Mouse (Mus musculus) liver, embryonic 11.5 days (tissue): ENCODE measurements around the gene Foxe3. TPM values are rescaled to one million over a fixed set of nuclear protein-coding genes. Genes with fewer than 3 reads are reported as not detected.
A peak's percentile ranks its signal among the peaks of the same experiment; 100 is the strongest.

ENCODE experiments used
- ATAC-seq: fragments of 200-750 bp; cut with Nextera tagmentation; replicated peaks from 2 replicates; pipeline ENCODE4 v1.8.0; 2017; ENCODE audit warnings: moderate number of reproducible peaks, mild to moderate bottlenecking, moderate TSS enrichment, moderate library complexity; ENCODE audit not compliant: low FRiP score
- DNase-seq: peaks from one replicate; pipeline ENCODE4 v3.0.0-alpha.2; 2017; ENCODE audit warnings: low spot score
- H3K27ac ChIP-seq: fragments of 300-500 bp; sonication (generic); 2 replicates; pipeline ENCODE4 v1.5.1; 2014; ENCODE audit warnings: mild to moderate bottlenecking, low read depth, low read length, control low read depth
- H3K27me3 ChIP-seq: fragments of 300-500 bp; sonication (generic); replicated peaks from 2 replicates; pipeline ENCODE4 v1.6.1; 2014; ENCODE audit warnings: low read length, mixed read lengths; ENCODE audit not compliant: control insufficient read depth, insufficient read depth
- H3K36me3 ChIP-seq: fragments of 300-500 bp; sonication (generic); 2 replicates; pipeline ENCODE4 v1.6.1; 2014; ENCODE audit warnings: mild to moderate bottlenecking, low read length, moderate library complexity, mixed read lengths; ENCODE audit not compliant: control insufficient read depth, insufficient read depth
- H3K4me1 ChIP-seq: fragments of 300-500 bp; sonication (generic); replicated peaks from 2 replicates; pipeline ENCODE4 v1.6.1; 2014; ENCODE audit warnings: low read length, mixed read lengths; ENCODE audit not compliant: control insufficient read depth, insufficient read depth
- H3K4me2 ChIP-seq: fragments of 300-500 bp; sonication (generic); 2 replicates; pipeline ENCODE4 v1.6.1; 2014; ENCODE audit warnings: mild to moderate bottlenecking, control low read depth, moderate library complexity
- H3K4me3 ChIP-seq: fragments of 300-500 bp; sonication (generic); 2 replicates; pipeline ENCODE4 v1.5.1; 2014; ENCODE audit warnings: low read depth, low read length, control low read depth
- H3K9ac ChIP-seq: fragments of 300-500 bp; sonication (generic); 2 replicates; pipeline ENCODE4 v1.6.1; 2014; ENCODE audit warnings: low read depth, low read length, control low read depth
- H3K9me3 ChIP-seq: fragments of 300-500 bp; sonication (generic); 2 replicates; pipeline ENCODE4 v1.6.1; 2016; ENCODE audit warnings: low read length, inconsistent platforms, mixed read lengths; ENCODE audit not compliant: control insufficient read depth
- WGBS: fragments of 180-500 bp; shearing (Covaris S2); extraction: QIAGEN DNeasy Blood & Tissue Kit; methylation state at CpG from one replicate; pipeline ENCODE4 v1.1.7; 2014; 5-methylcytosine and 5-hydroxymethylcytosine counted together
- polyA plus RNA-seq: library from polyadenylated mRNA; unstranded; fragments of >200 nt; fragmentation: Nextera tagmentation; extraction: Ambion mirVana; gene quantifications from 2 replicates; pipeline ENCODE4 v1.2.1, GENCODE M21; 2014

Foxe3 gene
- polyA plus RNA-seq, 1 experiment from 2014 or later, result not detected

GRCm38 (mm10) chr4:114909602-114910484 is 16.0 kb downstream of the Foxe3 start:
- H3K9me3 ChIP-seq, result no peaks in the 10 kb centered on the region
- peak overlapping the region; percentile 60 for H3K4me3 ChIP-seq
- no peak overlapping the region for H3K27ac ChIP-seq
- no peak for ATAC-seq
- no peaks in the 10 kb centered on the region for H3K36me3 ChIP-seq
- peak overlapping the region; percentile 90 for H3K4me2 ChIP-seq
- WGBS, result 3% methylated on average over 20 of the region's 20 CpGs
- H3K4me1 ChIP-seq, result peaks cover 7% of the 10 kb centered on the region; the same call in 1 of the 2 replicates
- H3K27me3 ChIP-seq, result peaks cover 99% of the 10 kb centered on the region
- no peak for DNase-seq
- H3K9ac ChIP-seq, result peak overlapping the region; percentile 32; the same call in 1 of the 2 replicates

- Histone ChIP-seq H3K9ac (peak within 1 kb of the TSS; percentile 32), H3K27ac (no peak within 1 kb of the TSS), H3K4me3 (peak within 1 kb of the TSS; percentile 60), H3K9me3 (no peaks in the 10 kb centered on the region), H3K27me3 (peaks cover 99% of the 10 kb centered on the region), H3K4me1 (peaks cover 7% of the 10 kb centered on the region; the same call in 1 of the 2 replicates), H3K36me3 (no peaks in the 10 kb centered on the region), H3K4me2 (peak within 1 kb of the TSS; percentile 90)
- DNase-seq (peak; percentile 92), ATAC-seq (peak; percentile 88)
- under 1% methylated on average over 59 of the region's 64 CpGs for WGBS
Measured at GRCm38 (mm10) chr4:114908829-114909601, 16.8 kb downstream of the Foxe3 start, which contains the start of gene Foxd2. Gene Foxd2 (minus strand): TSS chr4:114908873.

GRCm38 (mm10) chr4:114907951-114908828 is 17.6 kb downstream of the Foxe3 start:
- Histone ChIP-seq H3K27ac (no peak overlapping the region), H3K4me2 (peak overlapping the region; percentile 90), H3K27me3 (peaks cover 99% of the 10 kb centered on the region), H3K4me3 (peak overlapping the region; percentile 60), H3K9ac (peak overlapping the region; percentile 32), H3K36me3 (no peaks in the 10 kb centered on the region), H3K9me3 (no peaks in the 10 kb centered on the region), H3K4me1 (peaks cover 7% of the 10 kb centered on the region; the same call in 1 of the 2 replicates)
- peak; percentile 61 for DNase-seq
- 2% methylated on average over 87 of the region's 103 CpGs for WGBS
- peak; percentile 42 for ATAC-seq

GRCm38 (mm10) chr4:114907056-114907917 is 18.5 kb downstream of the Foxe3 start:
- WGBS, result 2% methylated on average over 73 of the region's 74 CpGs
- Histone ChIP-seq H3K9me3 (no peaks in the 10 kb centered on the region), H3K27me3 (peaks cover 99% of the 10 kb centered on the region), H3K4me2 (peak overlapping the region; percentile 90), H3K27ac (no peak overlapping the region), H3K9ac (no peak overlapping the region), H3K36me3 (no peaks in the 10 kb centered on the region), H3K4me3 (peak overlapping the region; percentile 60), H3K4me1 (peaks cover 7% of the 10 kb centered on the region; the same call in 1 of the 2 replicates)
- no peak for ATAC-seq
- no peak for DNase-seq

- no peak overlapping the region for H3K4me3 ChIP-seq
Measured at GRCm38 (mm10) chr4:114905969-114906680, 19.7 kb downstream of the Foxe3 start.

GRCm38 (mm10) chr4:114905501-114905900 is 20.3 kb downstream of the Foxe3 start:
- Histone ChIP-seq H3K27me3 (peaks cover 99% of the 10 kb centered on the region), H3K36me3 (no peaks in the 10 kb centered on the region), H3K4me2 (no peak overlapping the region), H3K9ac (no peak overlapping the region), H3K4me3 (no peak overlapping the region), H3K4me1 (peaks cover 7% of the 10 kb centered on the region; the same call in 1 of the 2 replicates), H3K27ac (no peak overlapping the region), H3K9me3 (no peaks in the 10 kb centered on the region)
- ATAC-seq, result no peak
- WGBS, result 50% methylated on average over 3 of the region's 3 CpGs
- no peak for DNase-seq

More at GRCm38 (mm10) chr4:114905969-114906680, 19.7 kb downstream of the Foxe3 start:
- ATAC-seq (no peak), DNase-seq (no peak)
- Histone ChIP-seq H3K4me2 (no peak overlapping the region), H3K9ac (no peak overlapping the region), H3K27me3 (peaks cover 99% of the 10 kb centered on the region), H3K9me3 (no peaks in the 10 kb centered on the region), H3K36me3 (no peaks in the 10 kb centered on the region), H3K4me1 (peaks cover 7% of the 10 kb centered on the region; the same call in 1 of the 2 replicates), H3K27ac (no peak overlapping the region)
- 13% methylated on average over 10 of the region's 10 CpGs for WGBS

GRCm38 (mm10) chr4:114903422-114903782 is 22.4 kb downstream of the Foxe3 start:
- H3K27me3 ChIP-seq, result peaks cover 100% of the 10 kb centered on the region
- peaks cover 5% of the 10 kb centered on the region; the same call in 1 of the 2 replicates for H3K4me1 ChIP-seq
- no peak overlapping the region for H3K27ac ChIP-seq
- no peak overlapping the region for H3K4me2 ChIP-seq
- DNase-seq (no peak), ATAC-seq (no peak)
- H3K4me3 ChIP-seq, result no peak overlapping the region
- H3K9ac ChIP-seq, result no peak overlapping the region
- no peaks in the 10 kb centered on the region for H3K9me3 ChIP-seq
- H3K36me3 ChIP-seq, result no peaks in the 10 kb centered on the region
- WGBS, result 3% methylated on average over 11 of the region's 11 CpGs
